Mouse (Mus musculus): Measurements from ENCODE around the gene 1700122O11Rik.

Gene 1700122O11Rik

GRCm38 (mm10) chr17:47988074-47988473, 50.0 kb downstream of the 1700122O11Rik start:
- no peak for DNase-seq (ENCODE audit: extremely low spot score, low read depth, low spot score)
